Mouse (Mus musculus): ENCODE results near the gene Nup85. TPM values are rescaled to one million over a fixed set of nuclear protein-coding genes. Genes with fewer than 3 reads are reported as not detected.

Nup85 gene
- total RNA-seq, 2 experiments from 2014 or later: 43.9 to 51.2 TPM

- intact Hi-C loops (cut with DNase I): no loop called here
- DNase-seq (ENCODE audit: extremely low spot score in 1 of 2, low spot score in 2 of 2): no peak
Observed at GRCm38 (mm10) chr11:115609576-115609975, 45.3 kb downstream of the Nup85 start.

GRCm38 (mm10) chr11:115611173-115611572 lies 46.9 kb downstream of the Nup85 start:
- intact Hi-C loops (cut with DNase I): no loop called here
- no peak for DNase-seq (ENCODE audit: extremely low spot score in 1 of 2, low spot score in 2 of 2)

- peak; percentile 61 to 89 for DNase-seq (ENCODE audit: extremely low spot score in 1 of 2, low spot score in 2 of 2)
- intact Hi-C loops (cut with DNase I): no loop called here
Observed at GRCm38 (mm10) chr11:115612059-115612409, 47.8 kb downstream of the Nup85 start.

GRCm38 (mm10) chr11:115612410-115613137 lies 48.3 kb downstream of the Nup85 start, which contains the start of gene Mif4gd:
Gene Mif4gd (minus strand): TSS chr11:115612969.
- intact Hi-C loops (cut with DNase I): no loop called here
- peak; percentile 56 to 90 for DNase-seq (ENCODE audit: extremely low spot score in 1 of 2, low spot score in 2 of 2)

- no peak for DNase-seq (ENCODE audit: extremely low spot score in 1 of 2, low spot score in 2 of 2)
Observed at GRCm38 (mm10) chr11:115613138-115613945, 49.1 kb downstream of the Nup85 start.

GRCm38 (mm10) chr11:115614346-115615107 lies 50.3 kb downstream of the Nup85 start:
- intact Hi-C loops (cut with DNase I): no loop called here
- DNase-seq (ENCODE audit: extremely low spot score in 1 of 2, low spot score in 2 of 2): no peak

More at GRCm38 (mm10) chr11:115613138-115613945, 49.1 kb downstream of the Nup85 start:
- intact Hi-C loops (cut with DNase I): no loop called here

- DNase-seq (ENCODE audit: extremely low spot score in 1 of 2, low spot score in 2 of 2): no peak
- intact Hi-C loops (cut with DNase I): no loop called here
Observed at GRCm38 (mm10) chr11:115615108-115615825, 51.0 kb downstream of the Nup85 start.

GRCm38 (mm10) chr11:115615875-115616274 lies 51.6 kb downstream of the Nup85 start:
- intact Hi-C loops (cut with DNase I): no loop called here
- DNase-seq (ENCODE audit: extremely low spot score in 1 of 2, low spot score in 2 of 2): no peak

- DNase-seq (ENCODE audit: extremely low spot score in 1 of 2, low spot score in 2 of 2): no peak
- intact Hi-C loops (cut with DNase I): no loop called here
Observed at GRCm38 (mm10) chr11:115616371-115616770, 52.1 kb downstream of the Nup85 start.

- intact Hi-C loops (cut with DNase I): no loop called here
- DNase-seq (ENCODE audit: extremely low spot score in 1 of 2, low spot score in 2 of 2): no peak
Observed at GRCm38 (mm10) chr11:115616893-115617292, 52.7 kb downstream of the Nup85 start.

- intact Hi-C loops (cut with DNase I): no loop called here
- no peak for DNase-seq (ENCODE audit: extremely low spot score in 1 of 2, low spot score in 2 of 2)
Observed at GRCm38 (mm10) chr11:115618001-115618400, 53.8 kb downstream of the Nup85 start.

- intact Hi-C loops (cut with DNase I): no loop called here
Observed at GRCm38 (mm10) chr11:115618732-115619516, 54.7 kb downstream of the Nup85 start.

GRCm38 (mm10) chr11:115619949-115620348 lies 55.7 kb downstream of the Nup85 start:
- no peak for DNase-seq (ENCODE audit: extremely low spot score in 1 of 2, low spot score in 2 of 2)
- intact Hi-C loops (cut with DNase I): no loop called here

More at GRCm38 (mm10) chr11:115618732-115619516, 54.7 kb downstream of the Nup85 start:
- no peak for DNase-seq (ENCODE audit: extremely low spot score in 1 of 2, low spot score in 2 of 2)

- intact Hi-C loops (cut with DNase I): no loop called here
Observed at GRCm38 (mm10) chr11:115623487-115624070, 59.3 kb downstream of the Nup85 start.

GRCm38 (mm10) chr11:115625877-115626276 lies 61.6 kb downstream of the Nup85 start:
- intact Hi-C loops (cut with DNase I): no loop called here
- no peak for DNase-seq (ENCODE audit: extremely low spot score in 1 of 2, low spot score in 2 of 2)

More at GRCm38 (mm10) chr11:115623487-115624070, 59.3 kb downstream of the Nup85 start:
- no peak for DNase-seq (ENCODE audit: extremely low spot score in 1 of 2, low spot score in 2 of 2)

- intact Hi-C loops (cut with DNase I): no loop called here
- DNase-seq (ENCODE audit: extremely low spot score in 1 of 2, low spot score in 2 of 2): no peak
Observed at GRCm38 (mm10) chr11:115626824-115627616, 62.8 kb downstream of the Nup85 start.
